Mouse (Mus musculus) intestine, embryonic 14.5 days (tissue): ENCODE results near the gene Gatad2b. TPM values are rescaled to one million over a fixed set of nuclear protein-coding genes. Genes with fewer than 3 reads are reported as not detected.
A peak's percentile ranks its signal among the peaks of the same experiment; 100 is the strongest.

Source experiments
- ATAC-seq: fragments of 200-750 bp; cut with Nextera tagmentation; replicated peaks from 2 replicates; pipeline ENCODE4 v1.8.0; 2017; ENCODE audit warnings: low read depth, moderate number of reproducible peaks, moderate TSS enrichment, moderate library complexity; ENCODE audit not compliant: low FRiP score, low TSS enrichment
- DNase-seq: peaks from one replicate; pipeline ENCODE4 v3.0.0-alpha.2; 2018; ENCODE audit warnings: low spot score
- H3K27ac ChIP-seq: fragments of 300-500 bp; sonication (generic); 2 replicates; pipeline ENCODE4 v1.5.1; 2014; ENCODE audit warnings: low read depth, mild to moderate bottlenecking, control low read depth
- H3K27me3 ChIP-seq: fragments of 300-500 bp; sonication (generic); replicated peaks from 2 replicates; pipeline ENCODE4 v1.6.1; 2014; ENCODE audit warnings: low read length, control low read depth; ENCODE audit not compliant: control insufficient read depth, insufficient read depth
- H3K36me3 ChIP-seq: fragments of 300-500 bp; sonication (generic); 2 replicates; pipeline ENCODE4 v1.6.1; 2014; ENCODE audit warnings: low read length, control low read depth; ENCODE audit not compliant: control insufficient read depth, insufficient read depth
- H3K4me1 ChIP-seq: fragments of 300-500 bp; sonication (generic); replicated peaks from 2 replicates; pipeline ENCODE4 v1.6.1; 2014; ENCODE audit warnings: low read length, control low read depth, mixed read lengths; ENCODE audit not compliant: control insufficient read depth, insufficient read depth
- H3K4me2 ChIP-seq: fragments of 300-500 bp; sonication (generic); 2 replicates; pipeline ENCODE4 v1.6.1; 2014; ENCODE audit warnings: low read length
- H3K4me3 ChIP-seq: fragments of 300-500 bp; sonication (generic); 2 replicates; pipeline ENCODE4 v1.5.1; 2014; ENCODE audit warnings: low read depth, low read length, control low read depth, mixed read lengths
- H3K9ac ChIP-seq: fragments of 300-500 bp; sonication (generic); 2 replicates; pipeline ENCODE4 v1.6.1; 2014; ENCODE audit warnings: mild to moderate bottlenecking, low read length
- H3K9me3 ChIP-seq: fragments of 300-500 bp; sonication (generic); 2 replicates; pipeline ENCODE4 v1.6.1; 2016; ENCODE audit warnings: low read length, control low read depth; ENCODE audit not compliant: control insufficient read depth
- WGBS: fragments of 180-500 bp; shearing (Covaris S2); extraction: QIAGEN DNeasy Blood & Tissue Kit; methylation state at CpG from one replicate; pipeline ENCODE4 v1.1.7; 2014; 5-methylcytosine and 5-hydroxymethylcytosine counted together
- polyA plus RNA-seq: library from polyadenylated mRNA; unstranded; fragments of >200 nt; fragmentation: Nextera tagmentation; extraction: Ambion mirVana; gene quantifications from 2 replicates; pipeline ENCODE4 v1.2.1, GENCODE M21; 2014

Gatad2b gene
- polyA plus RNA-seq, 1 experiment from 2014 or later: 16.0 TPM

- Histone ChIP-seq H3K4me3 (no peak overlapping the region), H3K27ac (no peak overlapping the region), H3K27me3 (no peaks in the 10 kb centered on the region), H3K36me3 (peaks cover 97% of the 10 kb centered on the region), H3K4me1 (peaks cover under 1% of the 10 kb centered on the region; the same call in 1 of the 2 replicates), H3K4me2 (no peak overlapping the region), H3K9me3 (no peaks in the 10 kb centered on the region), H3K9ac (no peak overlapping the region)
- ATAC-seq (no peak), DNase-seq (no peak)
- WGBS: 82% methylated on average over 3 of the region's 3 CpGs
Measured at GRCm38 (mm10) chr3:90395629-90396028, 102.7 kb downstream of the Gatad2b start.

GRCm38 (mm10) chr3:90400993-90401392, 108.0 kb downstream of the Gatad2b start:
- no peak overlapping the region for H3K27ac ChIP-seq
- DNase-seq: no peak
- no peak overlapping the region for H3K9ac ChIP-seq
- no peak overlapping the region for H3K4me3 ChIP-seq
- no peak overlapping the region for H3K4me2 ChIP-seq
- WGBS: 74% methylated on average over 4 of the region's 4 CpGs
- H3K27me3 ChIP-seq: no peaks in the 10 kb centered on the region
- no peak for ATAC-seq
- peaks cover 97% of the 10 kb centered on the region for H3K36me3 ChIP-seq
- H3K4me1 ChIP-seq: no peaks in the 10 kb centered on the region
- no peaks in the 10 kb centered on the region for H3K9me3 ChIP-seq

GRCm38 (mm10) chr3:90404121-90404520, 111.1 kb downstream of the Gatad2b start:
- no peak overlapping the region for H3K4me2 ChIP-seq
- no peaks in the 10 kb centered on the region for H3K9me3 ChIP-seq
- no peaks in the 10 kb centered on the region for H3K4me1 ChIP-seq
- H3K27me3 ChIP-seq: no peaks in the 10 kb centered on the region
- 77% methylated on average over 3 of the region's 3 CpGs for WGBS
- H3K9ac ChIP-seq: no peak overlapping the region
- peaks cover 100% of the 10 kb centered on the region for H3K36me3 ChIP-seq
- H3K4me3 ChIP-seq: no peak overlapping the region
- H3K27ac ChIP-seq: no peak overlapping the region
- no peak for ATAC-seq
- DNase-seq: no peak

GRCm38 (mm10) chr3:90404609-90405008, 111.6 kb downstream of the Gatad2b start:
- ATAC-seq (no peak), DNase-seq (no peak)
- Histone ChIP-seq H3K36me3 (peaks cover 100% of the 10 kb centered on the region), H3K4me2 (no peak overlapping the region), H3K4me1 (no peaks in the 10 kb centered on the region), H3K4me3 (no peak overlapping the region), H3K27me3 (no peaks in the 10 kb centered on the region), H3K27ac (no peak overlapping the region), H3K9ac (no peak overlapping the region), H3K9me3 (no peaks in the 10 kb centered on the region)
- WGBS: 49% methylated on average over 4 of the region's 4 CpGs

GRCm38 (mm10) chr3:90406414-90406813, 113.4 kb downstream of the Gatad2b start:
- H3K36me3 ChIP-seq: peaks cover 100% of the 10 kb centered on the region
- no peak overlapping the region for H3K9ac ChIP-seq
- no peak overlapping the region for H3K27ac ChIP-seq
- 96% methylated on average over 5 of the region's 5 CpGs for WGBS
- H3K4me1 ChIP-seq: no peaks in the 10 kb centered on the region
- H3K4me2 ChIP-seq: no peak overlapping the region
- no peak for DNase-seq
- H3K9me3 ChIP-seq: no peaks in the 10 kb centered on the region
- H3K27me3 ChIP-seq: no peaks in the 10 kb centered on the region
- H3K4me3 ChIP-seq: no peak overlapping the region
- ATAC-seq: no peak

- Histone ChIP-seq H3K4me2 (no peak overlapping the region), H3K9me3 (no peaks in the 10 kb centered on the region), H3K36me3 (peaks cover 94% of the 10 kb centered on the region), H3K27me3 (no peaks in the 10 kb centered on the region), H3K4me3 (no peak overlapping the region), H3K4me1 (no peaks in the 10 kb centered on the region), H3K27ac (no peak overlapping the region), H3K9ac (no peak overlapping the region)
- WGBS: 93% methylated on average over 3 of the region's 3 CpGs
- DNase-seq (no peak), ATAC-seq (no peak)
Measured at GRCm38 (mm10) chr3:90408721-90409120, 115.7 kb downstream of the Gatad2b start.

- no peak overlapping the region for H3K27ac ChIP-seq
- no peaks in the 10 kb centered on the region for H3K4me1 ChIP-seq
- DNase-seq: peak; percentile 85
- H3K27me3 ChIP-seq: no peaks in the 10 kb centered on the region
- no peak for ATAC-seq
- H3K4me2 ChIP-seq: no peak overlapping the region
- no peak overlapping the region for H3K9ac ChIP-seq
- H3K9me3 ChIP-seq: no peaks in the 10 kb centered on the region
- H3K4me3 ChIP-seq: no peak overlapping the region
- peaks cover 93% of the 10 kb centered on the region for H3K36me3 ChIP-seq
- WGBS: 45% methylated on average over 5 of the region's 5 CpGs
Measured at GRCm38 (mm10) chr3:90412312-90413010, 119.5 kb downstream of the Gatad2b start.

- Histone ChIP-seq H3K4me3 (no peak overlapping the region), H3K4me1 (no peaks in the 10 kb centered on the region), H3K27ac (no peak overlapping the region), H3K9ac (no peak overlapping the region), H3K4me2 (no peak overlapping the region), H3K36me3 (peaks cover 93% of the 10 kb centered on the region), H3K9me3 (no peaks in the 10 kb centered on the region), H3K27me3 (no peaks in the 10 kb centered on the region)
- WGBS: 31% methylated on average over 3 of the region's 3 CpGs
- no peak for DNase-seq
- ATAC-seq: peak; percentile 61
Measured at GRCm38 (mm10) chr3:90413011-90413396, 120.0 kb downstream of the Gatad2b start.
